Mouse (Mus musculus): ENCODE measurements around the gene Lix1l. TPM values are rescaled to one million over a fixed set of nuclear protein-coding genes. Genes with fewer than 3 reads are reported as not detected.

Lix1l gene
- polyA plus RNA-seq, 1 experiment from 2014 or later, result 8.7 TPM

DNA sequence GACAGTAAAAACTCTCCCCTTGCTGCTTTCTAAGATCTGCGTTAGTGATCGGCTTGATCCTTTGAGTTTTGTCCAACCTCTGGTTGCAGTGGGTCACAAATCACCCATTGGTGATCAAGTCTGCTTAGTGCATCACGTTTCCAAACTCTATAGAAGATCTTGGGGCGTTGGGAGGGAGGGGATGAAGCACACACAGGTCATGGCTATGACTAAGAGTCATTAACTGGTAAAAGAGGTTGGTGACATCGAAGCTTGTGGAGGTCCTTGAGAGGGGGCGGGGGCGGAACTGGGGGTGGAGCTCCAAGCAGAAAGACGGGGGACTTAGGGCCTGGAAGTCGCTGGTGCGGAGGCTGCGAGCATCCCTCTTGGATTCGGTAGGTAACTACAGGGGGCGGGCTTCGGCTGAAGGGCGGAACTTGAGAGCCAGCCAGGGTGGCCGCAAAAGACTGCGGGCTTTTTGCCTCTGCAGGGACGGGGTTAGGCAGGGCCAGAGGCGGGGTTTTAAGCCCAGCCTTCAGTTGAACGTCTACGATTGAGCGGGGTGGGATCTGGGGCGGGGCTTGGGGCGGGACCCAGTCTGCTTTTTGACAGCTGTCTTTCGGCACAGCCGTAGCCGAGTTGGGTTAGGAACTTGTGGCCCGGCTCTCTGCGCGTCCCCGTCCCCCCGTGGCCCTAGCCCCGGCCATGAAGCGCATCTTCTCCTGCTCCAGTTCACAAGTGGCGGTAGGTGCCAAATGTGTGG, 68.9 kb downstream of the Lix1l start, which contains the start of gene Ankrd35:
Gene Ankrd35 (plus strand): TSS at position 405 of the 742 bp plus-strand sequence.
- no peak within 1 kb of the TSS for H3K27ac ChIP-seq (ENCODE audit: low read depth, low read length)
- DNase-seq (ENCODE audit: low spot score) (peak; percentile 83), ATAC-seq (ENCODE audit: insufficient read depth, low FRiP score, low TSS enrichment) (peak; percentile 87)
- 4% methylated on average over 34 of the region's 35 CpGs for WGBS
- H3K4me3 ChIP-seq (ENCODE audit: low read depth, low read length), result peak within 1 kb of the TSS; percentile 32
- H3K36me3 ChIP-seq (ENCODE audit: control insufficient read depth, insufficient read depth, low read length), result no peaks in the 10 kb centered on the region
- H3K4me1 ChIP-seq (ENCODE audit: control insufficient read depth, insufficient read depth, low read length), result 0 out of 2 replicates have a peak, but pooled peaks cover 2% of the 10 kb centered on the region
- no peak within 1 kb of the TSS for H3K9ac ChIP-seq (ENCODE audit: low read length)
- H3K4me2 ChIP-seq (ENCODE audit: low read depth), result peak within 1 kb of the TSS; percentile 52
- no peaks in the 10 kb centered on the region; the same call in 1 of the 2 replicates for H3K27me3 ChIP-seq (ENCODE audit: control insufficient read depth, insufficient read depth, low read length)
- H3K9me3 ChIP-seq (ENCODE audit: control insufficient read depth, low read length), result no peaks in the 10 kb centered on the region

DNA sequence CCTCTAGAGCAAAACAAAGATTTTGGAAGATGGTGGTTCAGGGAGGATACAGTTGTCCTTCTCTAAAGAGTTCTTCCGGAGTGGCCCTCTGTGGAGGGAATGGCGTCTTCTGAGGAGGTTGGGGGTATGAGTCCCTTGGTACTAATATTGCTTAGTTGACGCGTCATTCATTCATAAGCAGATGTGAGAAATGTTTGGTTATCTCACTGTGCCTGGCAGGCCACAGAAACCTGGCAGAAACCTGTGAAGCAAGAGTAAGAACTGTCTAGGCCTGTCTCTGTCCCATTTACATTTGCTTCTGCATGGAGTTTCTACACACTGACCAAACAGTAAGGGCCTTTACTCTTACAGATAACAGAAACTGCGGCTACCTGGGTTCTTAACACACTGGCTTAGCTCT, 70.6 kb downstream of the Lix1l start:
- no peak overlapping the region for H3K4me2 ChIP-seq (ENCODE audit: low read depth)
- no peaks in the 10 kb centered on the region; the same call in 1 of the 2 replicates for H3K27me3 ChIP-seq (ENCODE audit: control insufficient read depth, insufficient read depth, low read length)
- H3K36me3 ChIP-seq (ENCODE audit: control insufficient read depth, insufficient read depth, low read length), result no peaks in the 10 kb centered on the region
- no peak overlapping the region for H3K9ac ChIP-seq (ENCODE audit: low read length)
- no peak overlapping the region for H3K4me3 ChIP-seq (ENCODE audit: low read depth, low read length)
- WGBS, result 94% methylated on average over 5 of the region's 5 CpGs
- H3K27ac ChIP-seq (ENCODE audit: low read depth, low read length), result no peak overlapping the region
- DNase-seq (ENCODE audit: low spot score) (no peak), ATAC-seq (ENCODE audit: insufficient read depth, low FRiP score, low TSS enrichment) (no peak)
- 0 out of 2 replicates have a peak, but pooled peaks cover 2% of the 10 kb centered on the region for H3K4me1 ChIP-seq (ENCODE audit: control insufficient read depth, insufficient read depth, low read length)
- no peaks in the 10 kb centered on the region for H3K9me3 ChIP-seq (ENCODE audit: control insufficient read depth, low read length)

- H3K36me3 ChIP-seq (ENCODE audit: control insufficient read depth, insufficient read depth, low read length), result no peaks in the 10 kb centered on the region
- 69% methylated on average over 4 of the region's 4 CpGs for WGBS
Measured at GRCm38 (mm10) chr3:96673514-96673913, 72.6 kb downstream of the Lix1l start.

GRCm38 (mm10) chr3:96674442-96674841, 73.5 kb downstream of the Lix1l start:
- H3K4me3 ChIP-seq (ENCODE audit: low read depth, low read length), result no peak overlapping the region
- no peak for DNase-seq (ENCODE audit: low spot score)
- no peaks in the 10 kb centered on the region; the same call in 1 of the 2 replicates for H3K27me3 ChIP-seq (ENCODE audit: control insufficient read depth, insufficient read depth, low read length)
- no peaks in the 10 kb centered on the region for H3K9me3 ChIP-seq (ENCODE audit: control insufficient read depth, low read length)
- no peak overlapping the region for H3K4me2 ChIP-seq (ENCODE audit: low read depth)
- H3K36me3 ChIP-seq (ENCODE audit: control insufficient read depth, insufficient read depth, low read length), result no peaks in the 10 kb centered on the region
- H3K27ac ChIP-seq (ENCODE audit: low read depth, low read length), result no peak overlapping the region; the same call in 1 of the 2 replicates
- no peak overlapping the region for H3K9ac ChIP-seq (ENCODE audit: low read length)
- ATAC-seq (ENCODE audit: insufficient read depth, low FRiP score, low TSS enrichment), result no peak
- 49% methylated on average over 8 of the region's 8 CpGs for WGBS
- H3K4me1 ChIP-seq (ENCODE audit: control insufficient read depth, insufficient read depth, low read length), result 0 out of 2 replicates have a peak, but pooled peaks cover 2% of the 10 kb centered on the region

More at GRCm38 (mm10) chr3:96673514-96673913, 72.6 kb downstream of the Lix1l start:
- Histone ChIP-seq H3K27me3 (ENCODE audit: control insufficient read depth, insufficient read depth, low read length) (no peaks in the 10 kb centered on the region; the same call in 1 of the 2 replicates), H3K4me1 (ENCODE audit: control insufficient read depth, insufficient read depth, low read length) (0 out of 2 replicates have a peak, but pooled peaks cover 2% of the 10 kb centered on the region), H3K4me3 (ENCODE audit: low read depth, low read length) (no peak overlapping the region), H3K9me3 (ENCODE audit: control insufficient read depth, low read length) (no peaks in the 10 kb centered on the region), H3K27ac (ENCODE audit: low read depth, low read length) (no peak overlapping the region), H3K9ac (ENCODE audit: low read length) (no peak overlapping the region), H3K4me2 (ENCODE audit: low read depth) (no peak overlapping the region)
- ATAC-seq (ENCODE audit: insufficient read depth, low FRiP score, low TSS enrichment) (no peak), DNase-seq (ENCODE audit: low spot score) (no peak)

DNA sequence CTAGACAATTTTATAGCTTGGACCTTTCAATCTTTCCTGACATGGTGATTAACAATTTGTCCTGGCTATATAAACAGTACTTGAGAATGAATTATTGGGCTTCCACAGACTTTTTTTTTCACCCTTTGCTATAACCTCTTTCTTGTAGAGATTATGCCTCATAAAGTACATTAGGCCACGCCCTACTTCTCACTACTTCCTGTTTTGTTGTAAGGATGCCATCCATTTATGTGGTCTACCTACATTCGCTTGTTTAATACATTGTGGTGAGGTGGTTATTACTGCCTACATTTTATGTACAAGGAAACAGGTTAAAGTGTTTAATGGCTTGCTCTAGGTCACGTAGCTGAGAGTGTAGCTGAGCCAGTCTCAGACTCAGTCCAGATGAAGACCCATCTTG, 74.2 kb downstream of the Lix1l start:
- Histone ChIP-seq H3K4me2 (ENCODE audit: low read depth) (no peak overlapping the region), H3K9ac (ENCODE audit: low read length) (no peak overlapping the region), H3K27ac (ENCODE audit: low read depth, low read length) (no peak overlapping the region), H3K9me3 (ENCODE audit: control insufficient read depth, low read length) (no peaks in the 10 kb centered on the region), H3K4me3 (ENCODE audit: low read depth, low read length) (no peak overlapping the region), H3K36me3 (ENCODE audit: control insufficient read depth, insufficient read depth, low read length) (no peaks in the 10 kb centered on the region), H3K27me3 (ENCODE audit: control insufficient read depth, insufficient read depth, low read length) (no peaks in the 10 kb centered on the region; the same call in 1 of the 2 replicates), H3K4me1 (ENCODE audit: control insufficient read depth, insufficient read depth, low read length) (0 out of 2 replicates have a peak, but pooled peaks cover 2% of the 10 kb centered on the region)
- DNase-seq (ENCODE audit: low spot score) (no peak), ATAC-seq (ENCODE audit: insufficient read depth, low FRiP score, low TSS enrichment) (no peak)
- 76% methylated on average over 3 of the region's 3 CpGs for WGBS

- H3K36me3 ChIP-seq (ENCODE audit: control insufficient read depth, insufficient read depth, low read length), result no peaks in the 10 kb centered on the region
- no peak for ATAC-seq (ENCODE audit: insufficient read depth, low FRiP score, low TSS enrichment)
- H3K4me2 ChIP-seq (ENCODE audit: low read depth), result no peak overlapping the region
- no peaks in the 10 kb centered on the region for H3K9me3 ChIP-seq (ENCODE audit: control insufficient read depth, low read length)
- no peak overlapping the region for H3K27ac ChIP-seq (ENCODE audit: low read depth, low read length)
- no peaks in the 10 kb centered on the region; the same call in 1 of the 2 replicates for H3K27me3 ChIP-seq (ENCODE audit: control insufficient read depth, insufficient read depth, low read length)
- H3K4me1 ChIP-seq (ENCODE audit: control insufficient read depth, insufficient read depth, low read length), result no peaks in the 10 kb centered on the region
- DNase-seq (ENCODE audit: low spot score), result no peak
- WGBS, result 25% methylated on average over 3 of the region's 3 CpGs
- no peak overlapping the region for H3K4me3 ChIP-seq (ENCODE audit: low read depth, low read length)
- no peak overlapping the region for H3K9ac ChIP-seq (ENCODE audit: low read length)
Measured at GRCm38 (mm10) chr3:96675690-96676089, 74.7 kb downstream of the Lix1l start.

Other genes with a start within 250 kb of the Lix1l start
- gene BC107364, start 148.8 kb upstream of the Lix1l start, polyA plus RNA-seq (2014; fragmentation: Nextera tagmentation; extraction: Ambion mirVana), result not detected in 2 replicates
- gene Hfe2, start 76.0 kb upstream of the Lix1l start, polyA plus RNA-seq (2014; fragmentation: Nextera tagmentation; extraction: Ambion mirVana), result 3.1 and 3.6 TPM in 2 replicates
- 50.4 and 62.7 TPM in 2 replicates for gene Txnip, start 43.2 kb upstream of the Lix1l start, polyA plus RNA-seq (2014; fragmentation: Nextera tagmentation; extraction: Ambion mirVana)
- 0.46 and 0.49 TPM in 2 replicates for gene Gm16253, start 24.2 kb upstream of the Lix1l start, polyA plus RNA-seq (2014; fragmentation: Nextera tagmentation; extraction: Ambion mirVana)
- 12.8 and 15.8 TPM in 2 replicates for gene Polr3gl, start 7.0 kb upstream of the Lix1l start, polyA plus RNA-seq (2014; fragmentation: Nextera tagmentation; extraction: Ambion mirVana)
- gene Ankrd34a, start 4.5 kb upstream of the Lix1l start, polyA plus RNA-seq (2014; fragmentation: Nextera tagmentation; extraction: Ambion mirVana), result 2.8 and 3.6 TPM in 2 replicates
- 187 and 188 TPM in 2 replicates for gene Rbm8a, start 28.8 kb downstream of the Lix1l start, polyA plus RNA-seq (2014; fragmentation: Nextera tagmentation; extraction: Ambion mirVana)
- 40.5 and 45.9 TPM in 2 replicates for gene Pex11b, start 34.2 kb downstream of the Lix1l start, polyA plus RNA-seq (2014; fragmentation: Nextera tagmentation; extraction: Ambion mirVana)
- gene Gm42957, start 34.3 kb downstream of the Lix1l start, polyA plus RNA-seq (2014; fragmentation: Nextera tagmentation; extraction: Ambion mirVana), result not detected in 2 replicates
- gene Itga10, start 44.4 kb downstream of the Lix1l start, polyA plus RNA-seq (2014; fragmentation: Nextera tagmentation; extraction: Ambion mirVana), result 0.72 and 0.86 TPM in 2 replicates
- 0.11 and 0.16 TPM in 2 replicates for gene Ankrd35, start 69.0 kb downstream of the Lix1l start, polyA plus RNA-seq (2014; fragmentation: Nextera tagmentation; extraction: Ambion mirVana)
- gene Pias3, start 95.2 kb downstream of the Lix1l start, polyA plus RNA-seq (2014; fragmentation: Nextera tagmentation; extraction: Ambion mirVana), result 30.3 and 35.2 TPM in 2 replicates
- 12.7 and 14.3 TPM in 2 replicates for gene Nudt17, start 107.4 kb downstream of the Lix1l start, polyA plus RNA-seq (2014; fragmentation: Nextera tagmentation; extraction: Ambion mirVana)
- gene Polr3c, start 126.5 kb downstream of the Lix1l start, polyA plus RNA-seq (2014; fragmentation: Nextera tagmentation; extraction: Ambion mirVana), result 38.4 and 43.7 TPM in 2 replicates
- 79.6 and 81.6 TPM in 2 replicates for gene Rnf115, start 126.5 kb downstream of the Lix1l start, polyA plus RNA-seq (2014; fragmentation: Nextera tagmentation; extraction: Ambion mirVana)
- gene Pdzk1, start 228.1 kb downstream of the Lix1l start, polyA plus RNA-seq (2014; fragmentation: Nextera tagmentation; extraction: Ambion mirVana), result 0.18 TPM in 1 of 2 replicates, not detected in the other
- gene Cd160, start 228.2 kb downstream of the Lix1l start, polyA plus RNA-seq (2014; fragmentation: Nextera tagmentation; extraction: Ambion mirVana), result 0.15 TPM in 1 of 2 replicates, not detected in the other